Mouse (Mus musculus) liver, adult 2 months (tissue): Measurements from ENCODE around the gene Kcnmb2.

Source experiments
- CTCF ChIP-seq: fragments of 200-500 bp; IDR thresholded peaks from 2 replicates; pipeline ENCODE4 v1.5.1; 2011; ENCODE audit warnings: low read depth, low read length, control low read depth
- POLR2A ChIP-seq: fragments of 200-500 bp; IDR thresholded peaks from 2 replicates; pipeline ENCODE4 v1.6.1; 2011; ENCODE audit warnings: low read length, control low read depth; ENCODE audit not compliant: insufficient read depth; ENCODE audit errors: extremely low read depth

- no peak for TF ChIP-seq CTCF
- TF ChIP-seq POLR2A = no peak
Measured at GRCm38 (mm10) chr3:32012205-32012931, 110.1 kb downstream of the Kcnmb2 start.
